Mouse (Mus musculus) brain, adult 2 months (tissue): ENCODE data around the gene Cc2d2a.

ENCODE experiments used
- DNase-seq: peaks from one replicate; pipeline ENCODE4 v3.0.0; 2011; ENCODE audit warnings: low read depth, low spot score

Cc2d2a gene

GRCm38 (mm10) chr5:43661997-43662961 is at the start of gene Cc2d2a:
TSS of gene Cc2d2a (plus strand) at chr5:43662346.
- DNase-seq, result peak; percentile 78

- DNase-seq, result peak; percentile 35
These were observed 40.4 kb upstream of the Cc2d2a start for GRCm38 (mm10) chr5:43621575-43622299.

- DNase-seq, result no peak
These were observed 36.7 kb upstream of the Cc2d2a start for GRCm38 (mm10) chr5:43625407-43625806.

- DNase-seq, result no peak
These were observed 28.0 kb upstream of the Cc2d2a start for GRCm38 (mm10) chr5:43634071-43634601.

- DNase-seq, result peak; percentile 90
These were observed 27.5 kb upstream of the Cc2d2a start for GRCm38 (mm10) chr5:43634602-43635081.

GRCm38 (mm10) chr5:43645020-43645419 is 17.1 kb upstream of the Cc2d2a start:
- DNase-seq, result no peak

- DNase-seq, result peak; percentile 56
These were observed 14.9 kb upstream of the Cc2d2a start for GRCm38 (mm10) chr5:43647098-43647774.

- DNase-seq, result no peak
These were observed 648 bp upstream of the Cc2d2a start for GRCm38 (mm10) chr5:43661498-43661897.

- no peak for DNase-seq
These were observed 1.4 kb downstream of the Cc2d2a start for GRCm38 (mm10) chr5:43663531-43663930.

GRCm38 (mm10) chr5:43665144-43665543 is 3.0 kb downstream of the Cc2d2a start:
- DNase-seq, result peak; percentile 59

GRCm38 (mm10) chr5:43669118-43669645 is 7.0 kb downstream of the Cc2d2a start:
- no peak for DNase-seq

GRCm38 (mm10) chr5:43672177-43672911 is 10.2 kb downstream of the Cc2d2a start:
- peak; percentile 97 for DNase-seq

GRCm38 (mm10) chr5:43673083-43673482 is 10.9 kb downstream of the Cc2d2a start:
- no peak for DNase-seq

GRCm38 (mm10) chr5:43685466-43685865 is 23.3 kb downstream of the Cc2d2a start:
- no peak for DNase-seq

GRCm38 (mm10) chr5:43692489-43692888 is 30.3 kb downstream of the Cc2d2a start:
- DNase-seq, result peak; percentile 22

GRCm38 (mm10) chr5:43697133-43697532 is 35.0 kb downstream of the Cc2d2a start:
- peak; percentile 13 for DNase-seq

- peak; percentile 45 for DNase-seq
These were observed 37.1 kb downstream of the Cc2d2a start for GRCm38 (mm10) chr5:43699240-43699639.

- DNase-seq, result no peak
These were observed 59.6 kb downstream of the Cc2d2a start for GRCm38 (mm10) chr5:43721538-43722451.

GRCm38 (mm10) chr5:43722452-43722783 is 60.3 kb downstream of the Cc2d2a start:
- no peak for DNase-seq

GRCm38 (mm10) chr5:43723830-43724229 is 61.7 kb downstream of the Cc2d2a start:
- DNase-seq, result peak; percentile 68
